Mouse (Mus musculus) small intestine, adult 2 months (tissue): ENCODE measurements around the gene Hnrnpul1. TPM values are rescaled to one million over a fixed set of nuclear protein-coding genes. Genes with fewer than 3 reads are reported as not detected.

Experiments
- H3K27ac ChIP-seq: fragments of 200-500 bp; 2 replicates; pipeline ENCODE4 v1.5.1; 2012; ENCODE audit warnings: low read depth, low read length, control low read depth, inconsistent platforms; ENCODE audit not compliant: insufficient read depth
- H3K27me3 ChIP-seq: fragments of 200-500 bp; 2 replicates; pipeline ENCODE4 v1.6.1; 2012; ENCODE audit warnings: mild to moderate bottlenecking, moderate library complexity, low read length, inconsistent platforms; ENCODE audit not compliant: control insufficient read depth, insufficient read depth
- H3K36me3 ChIP-seq: fragments of 200-500 bp; 2 replicates; pipeline ENCODE4 v1.6.1; 2012; ENCODE audit warnings: mild to moderate bottlenecking, low read length, control low read depth, inconsistent platforms; ENCODE audit not compliant: control insufficient read depth, insufficient read depth
- H3K4me1 ChIP-seq: fragments of 200-500 bp; 2 replicates; pipeline ENCODE4 v1.6.1; 2012; ENCODE audit warnings: low read length, inconsistent platforms, mixed read lengths; ENCODE audit not compliant: control insufficient read depth, insufficient read depth, insufficient read length
- H3K4me3 ChIP-seq: fragments of 200-500 bp; 2 replicates; pipeline ENCODE4 v1.5.1; 2012; ENCODE audit warnings: low read depth, mild to moderate bottlenecking, control low read depth, inconsistent platforms, low read length, moderate library complexity
- CTCF ChIP-seq: fragments of 200-500 bp; IDR thresholded peaks from 2 replicates; pipeline ENCODE4 v1.5.1; 2012; ENCODE audit warnings: low read depth, mild to moderate bottlenecking, control low read depth, inconsistent platforms, low read length, moderate library complexity, mixed read lengths; ENCODE audit not compliant: insufficient replicate concordance, insufficient read length; ENCODE audit errors: extremely low read depth
- POLR2A ChIP-seq: fragments of 200-500 bp; IDR thresholded peaks from 2 replicates; pipeline ENCODE4 v1.6.1; 2012; ENCODE audit warnings: low read depth, mild to moderate bottlenecking, control low read depth, inconsistent platforms, low read length, moderate library complexity
- WGBS: fragments of 180-500 bp; shearing (Covaris S2); methylation state at CpG from one replicate; pipeline ENCODE4 v1.1.7; 2018; 5-methylcytosine and 5-hydroxymethylcytosine counted together
- polyA plus RNA-seq: library from polyadenylated mRNA; depleted of rRNA; stranded (reverse); fragments of >200 nt; gene quantifications from 2 replicates; pipeline ENCODE4 v1.2.3, GENCODE M21; 2012

Gene Hnrnpul1
- polyA plus RNA-seq, 1 experiment: 60.2 TPM

GRCm38 (mm10) chr7:25704716-25705364 lies 49.7 kb downstream of the Hnrnpul1 start:
- 16% methylated on average over 36 of the region's 37 CpGs for WGBS
- H3K4me3 ChIP-seq: peak overlapping the region; percentile 38
- no peaks in the 10 kb centered on the region for H3K36me3 ChIP-seq
- peaks cover 11% of the 10 kb centered on the region for H3K4me1 ChIP-seq
- no peak overlapping the region for H3K27ac ChIP-seq
- H3K27me3 ChIP-seq: no peaks in the 10 kb centered on the region
- TF ChIP-seq POLR2A (no peak), CTCF (no peak)

- H3K4me3 ChIP-seq: no peak overlapping the region
- TF ChIP-seq POLR2A (no peak), CTCF (no peak)
- peaks cover 11% of the 10 kb centered on the region for H3K4me1 ChIP-seq
- 30% methylated on average over 10 of the region's 10 CpGs for WGBS
- H3K36me3 ChIP-seq: no peaks in the 10 kb centered on the region
- no peak overlapping the region for H3K27ac ChIP-seq
- H3K27me3 ChIP-seq: no peaks in the 10 kb centered on the region
Measured at GRCm38 (mm10) chr7:25703793-25704494, 50.6 kb downstream of the Hnrnpul1 start.

GRCm38 (mm10) chr7:25702350-25702749 lies 52.2 kb downstream of the Hnrnpul1 start:
- H3K36me3 ChIP-seq: no peaks in the 10 kb centered on the region

GRCm38 (mm10) chr7:25700732-25701131 lies 53.8 kb downstream of the Hnrnpul1 start:
- H3K4me1 ChIP-seq: peaks cover 4% of the 10 kb centered on the region
- no peaks in the 10 kb centered on the region for H3K27me3 ChIP-seq
- 81% methylated on average over 12 of the region's 12 CpGs for WGBS
- H3K4me3 ChIP-seq: no peak overlapping the region
- H3K36me3 ChIP-seq: no peaks in the 10 kb centered on the region; the same call in 1 of the 2 replicates
- no peak for TF ChIP-seq POLR2A
- peak; percentile 37; the same call in 1 of the 2 replicates for TF ChIP-seq CTCF
- H3K27ac ChIP-seq: no peak overlapping the region

More at GRCm38 (mm10) chr7:25702350-25702749, 52.2 kb downstream of the Hnrnpul1 start:
- H3K27ac ChIP-seq: no peak overlapping the region
- TF ChIP-seq CTCF: no peak
- no peak for TF ChIP-seq POLR2A
- H3K4me1 ChIP-seq: peaks cover 9% of the 10 kb centered on the region
- H3K27me3 ChIP-seq: no peaks in the 10 kb centered on the region
- no peak overlapping the region for H3K4me3 ChIP-seq
- WGBS: 99% methylated on average over 2 of the region's 2 CpGs

- 46% methylated on average over 13 of the region's 13 CpGs for WGBS
- H3K4me3 ChIP-seq: no peak overlapping the region
- peaks cover 4% of the 10 kb centered on the region for H3K4me1 ChIP-seq
- no peak for TF ChIP-seq CTCF
- no peak for TF ChIP-seq POLR2A
- no peak overlapping the region for H3K27ac ChIP-seq
- H3K36me3 ChIP-seq: no peaks in the 10 kb centered on the region; the same call in 1 of the 2 replicates
- H3K27me3 ChIP-seq: no peaks in the 10 kb centered on the region
Measured at GRCm38 (mm10) chr7:25699851-25700250, 54.7 kb downstream of the Hnrnpul1 start.

GRCm38 (mm10) chr7:25694104-25694503 lies 60.5 kb downstream of the Hnrnpul1 start:
- H3K27ac ChIP-seq: no peak overlapping the region
- no peak for TF ChIP-seq CTCF
- TF ChIP-seq POLR2A: no peak
- WGBS: 66% methylated on average over 8 of the region's 8 CpGs
- H3K27me3 ChIP-seq: no peaks in the 10 kb centered on the region
- H3K36me3 ChIP-seq: no peaks in the 10 kb centered on the region; the same call in 1 of the 2 replicates
- no peak overlapping the region for H3K4me3 ChIP-seq
- no peaks in the 10 kb centered on the region; the same call in 1 of the 2 replicates for H3K4me1 ChIP-seq

GRCm38 (mm10) chr7:25690051-25690450 lies 64.5 kb downstream of the Hnrnpul1 start:
- no peak overlapping the region for H3K27ac ChIP-seq
- peak overlapping the region; percentile 9; the same call in 1 of the 2 replicates for H3K4me3 ChIP-seq
- H3K27me3 ChIP-seq: no peaks in the 10 kb centered on the region
- TF ChIP-seq CTCF (no peak), POLR2A (no peak)
- H3K4me1 ChIP-seq: peaks cover 3% of the 10 kb centered on the region
- 42% methylated on average over 5 of the region's 5 CpGs for WGBS
- H3K36me3 ChIP-seq: no peaks in the 10 kb centered on the region
